Mouse (Mus musculus): ENCODE results near the gene Ube2l6. TPM values are rescaled to one million over a fixed set of nuclear protein-coding genes. Genes with fewer than 3 reads are reported as not detected.

Ube2l6 gene
- total and polyA plus RNA-seq, 3 experiments, result 2.0 to 8.5 (median 4.1) TPM

DNA sequence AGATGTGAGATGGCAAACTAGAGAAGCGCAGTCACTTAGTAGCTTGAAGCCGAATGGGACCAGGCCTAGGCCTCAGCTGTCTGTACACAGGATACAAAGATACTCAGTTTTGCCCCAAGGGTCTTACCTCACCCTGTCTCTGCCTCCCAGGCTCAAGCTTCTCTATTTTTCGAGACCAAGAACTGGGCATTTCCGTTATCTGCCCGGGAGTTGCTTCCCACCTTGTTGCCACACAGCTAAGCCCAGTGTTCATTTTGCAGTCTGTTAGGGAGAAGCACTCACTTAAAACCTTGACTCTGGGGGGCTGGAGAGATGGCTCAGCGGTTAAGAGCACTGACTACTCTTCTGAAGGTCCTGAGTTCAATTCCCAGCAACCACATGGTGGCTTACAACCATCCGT is 5.3 kb downstream of the Ube2l6 start:
- Histone ChIP-seq H3K36me3 (replicated peaks in 1 of 2; ENCODE audit: control insufficient read depth in 1 of 2, insufficient read depth in 1 of 2, low read length in 1 of 2) (peaks cover 0 to 3% of the 10 kb centered on the region in 2 experiments), H3K9me3 (replicated peaks; ENCODE audit: low read length) (no peaks in the 10 kb centered on the region), H3K27ac (ENCODE audit: insufficient read depth, low read depth) (no peak overlapping the region), H3K4me3 (replicated peaks in 1 of 3; ENCODE audit: low read depth in 2 of 3, low read length in 2 of 3, poor library complexity in 1 of 3) (no peak overlapping the region), H3K4me2 (ENCODE audit: insufficient read depth, low read depth, poor library complexity, severe bottlenecking) (no peak overlapping the region), H3K4me1 (ENCODE audit: control insufficient read depth in 1 of 2, insufficient read depth in 2 of 2) (peaks cover 0 to 8% of the 10 kb centered on the region in 2 experiments; a peak in 2 of 4 replicates), H3K9ac (ENCODE audit: insufficient read depth, low read depth) (no peak overlapping the region), H3K79me2 (replicated peaks; ENCODE audit: control insufficient read depth, extremely low read depth, insufficient read depth, poor library complexity, severe bottlenecking) (no peaks in the 10 kb centered on the region), H3K27me3 (replicated peaks) (no peaks in the 10 kb centered on the region)
- no peak for DNase-seq (ENCODE audit: extremely low read depth)
- in situ Hi-C loops (cut with MboI; ENCODE audit: low pct_ligation_motif_present, low pct_unique_long_range_greater_than_20kb, low sequenced_read_pairs) (no loop called here), dilution Hi-C loops (cut with MboI; ENCODE audit: extremely low pct_ligation_motif_present, extremely low pct_unique_long_range_greater_than_20kb, low sequenced_read_pairs) (no loop called here)
- TF ChIP-seq GABPA (IDR thresholded peaks at IDR 0.05; ENCODE audit: insufficient replicate concordance, low read depth, low read length) (no peak), POLR2AphosphoS2 (IDR thresholded peaks at IDR 0.05; ENCODE audit: low read depth, low read length) (no peak), TBP (conservative IDR thresholded peaks at IDR 0.05; ENCODE audit: low read depth, low read length) (no peak), NRF1 (IDR thresholded peaks at IDR 0.05; ENCODE audit: low read depth, low read length) (no peak), MAX (IDR thresholded peaks at IDR 0.05; ENCODE audit: low read length) (no peak), RAD21 (IDR thresholded peaks at IDR 0.05; ENCODE audit: low read depth, low read length) (no peak), UBTF (IDR thresholded peaks at IDR 0.05; ENCODE audit: low read depth, low read length) (no peak), IRF4 (IDR thresholded peaks at IDR 0.05; ENCODE audit: low read depth, low read length) (no peak), JUND (conservative IDR thresholded peaks at IDR 0.05; ENCODE audit: low read depth, low read length) (no peak), MEF2A (IDR thresholded peaks at IDR 0.05; ENCODE audit: borderline replicate concordance, low read depth, low read length) (no peak), ZC3H11A (IDR thresholded peaks at IDR 0.05; ENCODE audit: low read depth, low read length) (no peak), CHD1 (IDR thresholded peaks at IDR 0.05; ENCODE audit: low read depth, low read length) (no peak), SIN3A (IDR thresholded peaks at IDR 0.05; ENCODE audit: low read length) (no peak), ZKSCAN1 (IDR thresholded peaks at IDR 0.05; ENCODE audit: borderline replicate concordance, low read depth, low read length) (no peak), E2F4 (IDR thresholded peaks at IDR 0.05; ENCODE audit: insufficient replicate concordance, low read depth, low read length) (no peak), NELFE (IDR thresholded peaks at IDR 0.05; ENCODE audit: low read depth, low read length) (no peak), HCFC1 (IDR thresholded peaks at IDR 0.05; ENCODE audit: low read depth, low read length) (no peak), MAZ (IDR thresholded peaks at IDR 0.05; ENCODE audit: low read depth, low read length) (no peak)

DNA sequence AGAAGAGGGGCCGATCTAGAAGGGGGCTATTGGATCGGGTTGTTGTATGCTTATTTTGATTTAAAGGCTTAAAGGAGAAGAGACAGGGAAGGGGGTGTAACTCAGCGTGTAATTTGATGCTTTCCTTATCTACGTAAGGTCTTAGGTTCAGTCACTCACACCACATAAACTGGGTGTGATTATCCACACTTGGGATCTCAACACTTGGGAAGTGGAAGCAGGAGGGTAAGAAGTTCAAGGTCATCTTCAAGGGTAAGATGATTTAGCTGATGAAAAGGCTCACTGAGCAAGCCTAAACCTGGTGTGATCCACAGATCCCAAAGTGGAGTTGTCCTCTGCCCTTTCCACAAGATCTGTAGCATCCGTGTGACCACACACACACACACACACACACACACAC is 7.9 kb downstream of the Ube2l6 start:
- Histone ChIP-seq H3K4me3 (replicated peaks in 1 of 3; ENCODE audit: low read depth in 2 of 3, low read length in 2 of 3, poor library complexity in 1 of 3) (no peak overlapping the region), H3K9me3 (replicated peaks; ENCODE audit: low read length) (no peaks in the 10 kb centered on the region), H3K36me3 (replicated peaks in 1 of 2; ENCODE audit: control insufficient read depth in 1 of 2, insufficient read depth in 1 of 2, low read length in 1 of 2) (peaks cover 0 to 5% of the 10 kb centered on the region in 2 experiments), H3K4me1 (ENCODE audit: control insufficient read depth in 1 of 2, insufficient read depth in 2 of 2) (no peaks in the 10 kb centered on the region), H3K4me2 (ENCODE audit: insufficient read depth, low read depth, poor library complexity, severe bottlenecking) (no peak overlapping the region), H3K9ac (ENCODE audit: insufficient read depth, low read depth) (no peak overlapping the region), H3K79me2 (replicated peaks; ENCODE audit: control insufficient read depth, extremely low read depth, insufficient read depth, poor library complexity, severe bottlenecking) (no peaks in the 10 kb centered on the region), H3K27me3 (replicated peaks) (no peaks in the 10 kb centered on the region), H3K27ac (ENCODE audit: insufficient read depth, low read depth) (no peak overlapping the region)
- DNase-seq (ENCODE audit: extremely low read depth), result no peak
- in situ Hi-C loops (cut with MboI; ENCODE audit: low pct_ligation_motif_present, low pct_unique_long_range_greater_than_20kb, low sequenced_read_pairs), result no loop called here
- no peak for TF ChIP-seq ZMIZ1 (IDR thresholded peaks at IDR 0.05; ENCODE audit: low read depth, low read length)
- no peak for TF ChIP-seq MYC (IDR thresholded peaks at IDR 0.05; ENCODE audit: low read depth, low read length)
- TF ChIP-seq USF2 (conservative IDR thresholded peaks at IDR 0.05; ENCODE audit: low read depth, low read length), result no peak
- no peak for TF ChIP-seq BHLHE40 (IDR thresholded peaks at IDR 0.05; ENCODE audit: low read depth, low read length)
- TF ChIP-seq MEF2A (IDR thresholded peaks at IDR 0.05; ENCODE audit: borderline replicate concordance, low read depth, low read length), result no peak
- no peak for TF ChIP-seq NELFE (IDR thresholded peaks at IDR 0.05; ENCODE audit: low read depth, low read length)
- no peak for TF ChIP-seq CHD1 (IDR thresholded peaks at IDR 0.05; ENCODE audit: low read depth, low read length)
- no peak for TF ChIP-seq JUND (conservative IDR thresholded peaks at IDR 0.05; ENCODE audit: low read depth, low read length)
- no peak for TF ChIP-seq NRF1 (IDR thresholded peaks at IDR 0.05; ENCODE audit: low read depth, low read length)
- dilution Hi-C loops (cut with MboI; ENCODE audit: extremely low pct_ligation_motif_present, extremely low pct_unique_long_range_greater_than_20kb, low sequenced_read_pairs), result no loop called here

Data from CH12.LX (cell line).